Comparison of ENCODE assay signal across 8 mouse cellular contexts in the genomic region with DNA sequence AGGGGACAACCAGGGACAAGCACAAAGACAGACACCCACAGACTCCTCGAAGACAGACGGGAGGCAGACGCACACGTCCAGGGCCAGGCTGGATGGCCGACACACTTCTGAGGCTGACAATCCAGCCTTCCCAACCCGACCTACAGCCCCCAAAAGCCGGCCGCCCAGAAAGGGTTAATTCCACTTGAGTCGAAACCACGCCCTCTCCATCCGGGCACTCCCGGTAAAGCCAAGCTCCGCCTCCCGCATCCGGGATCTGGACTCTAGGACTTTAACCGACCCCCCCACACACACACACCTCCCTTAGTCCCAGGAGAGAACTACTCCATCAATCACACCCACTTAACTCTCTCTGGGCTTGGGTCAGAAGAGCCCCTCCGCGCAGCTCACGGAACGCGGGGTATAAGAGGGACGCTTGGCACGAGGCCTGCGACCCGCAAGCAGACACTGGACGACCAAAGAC. TPM values are rescaled to one million over a fixed set of nuclear protein-coding genes. Genes with fewer than 3 reads are reported as not detected.
A peak's percentile ranks its signal among the peaks of the same experiment; 100 is the strongest.
DNase-seq lines count a peak whose midpoint lies in the region; ATAC-seq lines count a peak whose summit lies in the region.

No protein-coding gene starts in this region.

- peaks cover 44% of the 10 kb centered on the region for H3K36me3 ChIP-seq in hindbrain, embryonic 14.5 days (replicated peaks; ENCODE audit: control insufficient read depth, insufficient read depth)

- peak overlapping the region; percentile 65 for H3K4me3 ChIP-seq in hindbrain, embryonic 14.5 days (replicated peaks; ENCODE audit: low read length)

- peak; percentile 71 for DNase-seq in T-cell, adult 2 months (ENCODE audit: low spot score)
- peak; percentile 95 to 97 for DNase-seq in cerebellum, postnatal 25 days
- peak; percentile 91 to 92 for DNase-seq in frontal cortex, postnatal 25 days (ENCODE audit: low spot score in 2 of 2)
- peak; percentile 98 for DNase-seq in hindbrain, embryonic 14.5 days (ENCODE audit: low spot score)
- peak; percentile 90 for DNase-seq in left cerebral cortex, adult 11 months (ENCODE audit: low spot score)
- peak; percentile 95 to 96 for DNase-seq in lung, postnatal 4 days
- peak; percentile 94 for DNase-seq in right cerebral cortex, adult 18-20 months
- peak; percentile 90 for DNase-seq in urinary bladder, postnatal 10 days (ENCODE audit: low spot score)

- no peaks in the 10 kb centered on the region for H3K27me3 ChIP-seq in hindbrain, embryonic 14.5 days (ENCODE audit: control insufficient read depth, insufficient read depth, low read length)

- no peaks in the 10 kb centered on the region for H3K9me3 ChIP-seq in hindbrain, embryonic 14.5 days (ENCODE audit: control insufficient read depth, low read length)

- WGBS in hindbrain, embryonic 14.5 days = 0% methylated on average over 26 of the region's 26 CpGs

- peak; percentile 52 for ATAC-seq in hindbrain, embryonic 14.5 days (ENCODE audit: low FRiP score)

- peak overlapping the region; percentile 100 for H3K27ac ChIP-seq in hindbrain, embryonic 14.5 days

- H3K4me2 ChIP-seq in hindbrain, embryonic 14.5 days (replicated peaks) = peak overlapping the region; percentile 99

- H3K4me1 ChIP-seq in hindbrain, embryonic 14.5 days (replicated peaks; ENCODE audit: control insufficient read depth, insufficient read depth, low read length) = peaks cover 53% of the 10 kb centered on the region

- H3K9ac ChIP-seq in hindbrain, embryonic 14.5 days = peak overlapping the region; percentile 79

RNA-seq across cellular contexts. Expression of a gene that starts 2.4 kb away (rescaled TPM):
- polyA plus RNA-seq in hindbrain, embryonic 14.5 days (2014; fragmentation: Nextera tagmentation; extraction: Ambion mirVana) = 26.8 and 33.0 TPM in 2 replicates

RNA-seq across cellular contexts. Expression of a gene that starts 13.1 kb away (rescaled TPM):
- 5.4 and 7.7 TPM in 2 replicates for polyA plus RNA-seq in hindbrain, embryonic 14.5 days (2014; fragmentation: Nextera tagmentation; extraction: Ambion mirVana)

RNA-seq across cellular contexts. Expression of a gene that starts 15.7 kb away (rescaled TPM):
- polyA plus RNA-seq in hindbrain, embryonic 14.5 days (2014; fragmentation: Nextera tagmentation; extraction: Ambion mirVana) = 23.9 and 26.7 TPM in 2 replicates

RNA-seq across cellular contexts. Expression of a gene that starts 15.8 kb away (rescaled TPM):
- 117 and 130 TPM in 2 replicates for polyA plus RNA-seq in hindbrain, embryonic 14.5 days (2014; fragmentation: Nextera tagmentation; extraction: Ambion mirVana)

RNA-seq across cellular contexts. Expression of a gene that starts 41.9 kb away (rescaled TPM):
- polyA plus RNA-seq in hindbrain, embryonic 14.5 days (2014; fragmentation: Nextera tagmentation; extraction: Ambion mirVana) = 67.5 and 76.6 TPM in 2 replicates

Comparison
In these comparisons a context has a peak if more than half of its experiments do, and no peak if none do; other contexts are left out.
1. Peak in every context shown above with its lines: DNase-seq, ATAC-seq, H3K4me3 ChIP-seq and H3K27ac ChIP-seq.